Mouse (Mus musculus) urinary bladder, adult 2 months (tissue): Measurements from ENCODE around the gene Ostf1. TPM values are rescaled to one million over a fixed set of nuclear protein-coding genes. Genes with fewer than 3 reads are reported as not detected.
A peak's percentile ranks its signal among the peaks of the same experiment; 100 is the strongest.

Source experiments
- DNase-seq: peaks from one replicate; pipeline ENCODE4 v3.0.0; 2022; ENCODE audit warnings: low spot score
- polyA plus RNA-seq: library from polyadenylated mRNA; depleted of rRNA; stranded (reverse); fragments of >200 nt; gene quantifications from 2 replicates; pipeline ENCODE4 v1.2.3, GENCODE M21; 2012

Ostf1 gene
- polyA plus RNA-seq, 1 experiment, result 103 TPM

GRCm38 (mm10) chr19:18644084-18644483 lies 12.5 kb upstream of the Ostf1 start:
- DNase-seq, result no peak

DNA sequence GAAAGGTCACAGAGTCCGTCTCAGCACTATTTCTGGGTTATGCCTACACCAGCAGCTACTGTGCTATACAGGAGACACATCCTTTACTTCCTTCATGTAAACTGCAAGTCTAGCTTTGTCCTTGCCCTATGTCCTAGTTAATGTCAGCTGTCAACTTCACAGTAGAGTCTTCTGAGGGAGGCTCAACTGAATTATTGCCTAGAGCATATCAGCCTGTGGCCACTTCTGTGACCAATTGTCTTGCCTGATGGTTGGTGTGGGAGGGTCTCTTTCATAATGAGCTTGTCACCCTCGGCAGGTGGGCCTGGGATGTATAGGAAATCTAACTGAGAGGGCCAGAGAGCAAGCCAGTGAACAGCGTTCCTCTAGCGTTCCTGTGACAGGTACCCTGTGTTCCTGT lies 11.8 kb upstream of the Ostf1 start:
- DNase-seq, result no peak

DNA sequence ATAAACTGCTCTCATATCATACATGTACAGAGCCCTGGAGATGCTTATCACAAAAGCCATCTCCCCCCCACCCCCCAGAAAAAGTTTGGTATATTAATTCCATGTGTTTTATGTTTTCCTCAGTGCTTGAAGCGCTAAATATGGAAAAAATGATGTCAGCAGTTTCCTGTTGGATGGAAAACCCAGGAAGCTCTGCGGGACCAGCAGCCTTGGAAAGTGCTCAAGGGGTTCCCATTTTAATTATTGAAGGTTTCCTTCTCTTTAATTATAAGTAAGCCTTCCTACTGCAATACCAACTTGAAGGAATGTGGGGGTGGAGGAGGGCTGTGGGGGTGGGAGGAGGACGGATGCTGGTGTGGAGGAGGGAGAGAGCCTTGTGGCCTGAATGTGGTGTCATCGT lies 9.4 kb upstream of the Ostf1 start:
- DNase-seq, result no peak

DNA sequence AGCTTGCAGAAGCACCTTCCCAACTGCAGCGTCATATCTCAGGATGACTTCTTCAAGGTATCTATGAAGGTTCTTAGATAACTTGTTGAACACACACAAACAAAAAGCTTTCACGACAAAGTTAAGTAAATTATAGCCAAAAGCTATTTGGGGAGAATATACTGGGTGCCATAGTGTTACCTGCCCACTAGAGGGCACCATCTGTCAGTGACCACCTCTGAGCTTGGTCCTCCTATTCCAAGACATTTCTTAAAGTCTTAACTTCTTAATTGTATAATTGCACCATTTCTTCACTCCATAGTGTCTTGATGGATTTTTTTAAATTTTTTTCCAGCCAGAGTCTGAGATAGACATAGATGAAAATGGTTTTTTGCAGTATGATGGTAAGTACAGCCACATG lies 7.9 kb upstream of the Ostf1 start:
- DNase-seq, result no peak

- DNase-seq, result no peak
Observed at GRCm38 (mm10) chr19:18638949-18639348, 7.3 kb upstream of the Ostf1 start.

- DNase-seq, result no peak
Observed at GRCm38 (mm10) chr19:18637954-18638353, 6.3 kb upstream of the Ostf1 start.

DNA sequence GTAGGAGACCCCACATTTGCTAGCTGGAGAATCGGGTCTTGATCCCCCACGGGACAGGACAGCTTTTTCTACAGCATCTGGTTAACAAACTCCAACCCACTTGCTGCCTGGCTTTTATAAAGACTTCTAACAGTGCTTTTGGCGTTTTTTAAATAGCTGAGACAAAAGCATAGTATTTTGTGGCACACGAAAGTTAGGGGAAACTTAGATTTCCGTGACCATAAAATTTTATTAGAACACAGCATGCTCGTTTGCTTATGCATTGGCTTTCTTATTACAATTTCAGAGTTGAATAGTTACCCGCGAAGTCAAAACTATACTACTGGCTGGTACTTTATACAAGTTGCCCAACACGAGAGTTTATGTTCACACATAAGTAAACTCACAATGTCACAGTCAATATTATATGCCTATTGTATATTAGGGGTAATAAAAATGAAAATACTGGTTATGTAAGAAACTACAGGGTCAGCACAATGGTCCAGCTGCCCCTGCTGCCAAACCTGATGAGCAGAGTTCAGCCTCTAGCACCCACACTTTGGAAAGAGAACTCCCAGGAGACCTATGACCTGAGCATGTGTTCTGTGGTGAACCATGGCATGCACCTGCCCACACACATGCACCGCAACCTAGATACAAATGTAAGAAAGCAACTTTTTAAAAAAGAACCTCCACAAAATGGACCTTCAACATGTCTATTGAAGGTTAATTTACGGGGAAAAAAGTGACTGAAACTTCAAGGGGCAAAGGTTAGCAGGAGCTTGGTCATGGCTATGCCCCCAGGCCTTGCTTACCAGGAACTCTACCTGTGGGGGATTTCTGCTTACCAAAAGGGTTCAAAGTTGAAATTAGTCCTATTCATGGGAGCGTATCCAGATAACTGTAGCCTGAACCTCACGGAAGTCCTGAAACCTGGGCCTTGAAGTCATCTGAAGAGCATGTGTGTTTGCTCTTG lies 885 bp upstream of the Ostf1 start:
- DNase-seq, result no peak

DNA sequence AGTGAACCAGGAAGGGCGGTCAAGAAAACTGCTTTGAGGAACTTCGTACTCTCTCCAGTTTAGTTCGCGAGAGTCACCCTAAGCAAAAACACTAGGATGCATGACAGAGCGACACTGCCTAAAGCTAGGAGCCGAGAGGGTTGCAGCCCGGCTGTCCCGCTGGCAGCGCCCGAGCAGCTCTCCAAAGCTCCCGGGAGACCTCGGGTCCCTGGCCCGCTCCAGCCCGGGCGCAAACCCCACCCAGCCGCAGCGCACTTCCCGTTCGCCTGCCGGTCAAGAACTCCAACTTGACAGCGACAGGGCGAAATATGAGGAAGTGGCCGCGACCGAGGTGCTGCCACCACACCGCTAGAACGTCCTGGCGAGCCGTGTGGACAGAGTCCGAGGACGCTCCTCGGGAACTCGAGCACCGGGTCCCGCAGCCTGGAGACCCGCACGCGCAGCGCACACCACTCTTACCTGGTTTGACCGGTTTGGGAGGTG lies 421 bp downstream of the Ostf1 start:
- peak; percentile 61 for DNase-seq

- DNase-seq, result no peak
Observed at GRCm38 (mm10) chr19:18630221-18631119, 1.2 kb downstream of the Ostf1 start.

DNA sequence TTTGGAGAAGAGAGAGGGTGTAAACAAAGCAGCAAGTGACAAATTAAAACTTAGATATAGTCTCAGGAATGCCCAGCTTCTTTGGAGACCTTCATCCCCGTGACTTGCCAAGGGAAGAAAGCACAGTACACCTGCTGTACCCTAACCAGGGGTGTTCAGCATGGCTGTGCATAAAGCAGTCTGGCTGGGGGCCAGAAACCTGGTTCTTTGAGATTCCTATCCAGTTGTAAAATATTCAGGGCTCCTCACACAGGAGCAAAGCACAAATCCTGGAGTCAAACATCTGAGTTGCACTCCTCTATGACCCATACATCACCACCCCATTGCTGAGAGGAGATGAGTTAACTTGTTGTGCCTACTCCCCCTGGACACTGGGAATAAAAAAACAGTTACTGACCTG lies 2.0 kb downstream of the Ostf1 start:
- DNase-seq, result no peak

- DNase-seq, result no peak
Observed at GRCm38 (mm10) chr19:18623894-18624293, 7.7 kb downstream of the Ostf1 start.

GRCm38 (mm10) chr19:18619691-18620090 lies 11.9 kb downstream of the Ostf1 start:
- no peak for DNase-seq

- no peak for DNase-seq
Observed at GRCm38 (mm10) chr19:18619060-18619459, 12.6 kb downstream of the Ostf1 start.

DNA sequence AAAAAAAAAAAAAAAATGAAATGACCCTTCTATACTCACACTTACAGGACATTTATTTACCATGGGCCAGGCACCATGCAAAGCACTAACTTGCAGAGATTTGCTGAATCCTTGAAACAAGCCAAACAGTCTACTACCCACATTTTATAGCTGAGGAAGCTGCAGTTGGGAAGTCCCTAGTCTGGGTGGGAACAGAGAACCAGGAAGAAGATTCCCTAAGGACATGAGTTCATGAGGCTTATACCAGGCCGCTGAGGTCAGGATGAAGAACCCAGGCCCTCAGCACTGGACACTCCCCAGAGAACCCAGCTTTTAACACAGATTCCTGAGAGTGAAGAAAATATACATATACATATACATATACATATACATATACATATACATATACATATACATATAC lies 14.1 kb downstream of the Ostf1 start:
- DNase-seq, result no peak

DNA sequence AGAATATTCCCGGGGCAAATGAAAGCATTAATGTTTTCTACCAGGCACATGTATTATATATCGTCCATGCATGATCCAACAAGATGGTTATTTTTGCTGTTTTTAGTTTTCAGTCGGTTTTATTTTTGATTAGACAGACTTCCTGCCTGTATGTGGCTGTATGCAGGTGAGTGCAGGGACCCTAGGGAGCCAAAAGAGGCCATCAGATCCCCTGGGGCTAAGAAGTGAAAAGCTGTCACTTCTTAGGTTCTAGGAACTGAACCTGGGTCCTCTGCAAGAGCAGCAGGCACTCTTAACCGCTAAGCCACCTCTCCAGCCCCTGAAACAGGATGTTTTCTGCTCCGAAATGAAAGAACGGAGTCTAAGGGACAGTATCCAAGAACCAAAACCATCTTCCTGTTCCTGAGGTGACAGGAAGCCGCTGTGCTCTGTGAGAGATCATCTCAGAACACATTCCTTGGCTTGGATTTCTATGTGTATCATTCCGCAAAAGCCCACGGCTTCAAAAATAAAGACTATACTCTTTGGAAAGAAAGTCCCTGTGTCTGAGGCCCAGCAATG lies 15.9 kb downstream of the Ostf1 start:
- no peak for DNase-seq

- no peak for DNase-seq
Observed at GRCm38 (mm10) chr19:18614337-18614736, 17.3 kb downstream of the Ostf1 start.

- DNase-seq, result no peak
Observed at GRCm38 (mm10) chr19:18608975-18609374, 22.6 kb downstream of the Ostf1 start.

DNA sequence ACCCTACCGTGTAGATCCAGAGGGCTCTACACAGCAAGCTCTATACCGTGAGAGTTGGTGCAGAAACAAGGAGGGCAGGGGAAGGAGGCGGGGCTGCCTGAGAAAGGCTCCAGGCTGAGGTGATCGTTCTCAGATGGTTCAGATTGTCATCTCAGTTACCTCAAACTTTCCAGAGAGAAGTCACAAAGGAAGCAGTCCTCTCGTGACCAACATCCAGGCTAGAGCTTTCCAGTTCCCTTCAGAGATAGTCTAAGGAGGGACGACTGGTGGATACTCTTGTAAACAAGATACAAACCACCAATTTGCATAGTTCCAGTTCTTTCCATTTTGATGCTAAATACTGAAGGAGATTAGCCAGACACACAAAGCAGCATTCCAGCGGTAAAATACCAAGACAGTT lies 23.7 kb downstream of the Ostf1 start:
- DNase-seq, result no peak

GRCm38 (mm10) chr19:18603011-18603410 lies 28.6 kb downstream of the Ostf1 start:
- no peak for DNase-seq

DNA sequence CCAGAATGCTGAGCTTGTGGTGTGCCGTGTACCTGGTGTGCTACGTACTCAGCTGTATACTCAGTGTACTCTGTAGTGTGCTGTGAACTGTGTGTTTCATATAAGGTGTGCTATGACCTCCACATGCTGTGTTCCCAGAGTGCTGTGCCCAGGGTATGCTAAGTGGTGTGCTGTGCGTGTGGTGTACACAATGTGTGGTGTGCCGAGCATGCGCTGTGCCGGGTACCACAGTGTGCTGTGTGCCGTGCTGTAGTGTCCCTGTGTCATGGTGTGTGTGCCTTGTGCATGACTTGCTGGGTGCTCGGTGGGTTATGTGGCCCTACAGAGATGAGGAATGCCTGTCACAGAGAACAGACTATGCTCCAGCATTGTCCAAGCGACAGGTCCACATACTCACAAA lies 31.0 kb downstream of the Ostf1 start:
- no peak for DNase-seq

GRCm38 (mm10) chr19:18599650-18600049 lies 32.0 kb downstream of the Ostf1 start:
- DNase-seq, result no peak

- no peak for DNase-seq
Observed at GRCm38 (mm10) chr19:18599051-18599450, 32.6 kb downstream of the Ostf1 start.
